Mouse (Mus musculus): ENCODE data around the gene Prc1. TPM values are rescaled to one million over a fixed set of nuclear protein-coding genes. Genes with fewer than 3 reads are reported as not detected.

Prc1 gene
- polyA plus RNA-seq, 1 experiment from 2014 or later = 53.8 TPM

DNA sequence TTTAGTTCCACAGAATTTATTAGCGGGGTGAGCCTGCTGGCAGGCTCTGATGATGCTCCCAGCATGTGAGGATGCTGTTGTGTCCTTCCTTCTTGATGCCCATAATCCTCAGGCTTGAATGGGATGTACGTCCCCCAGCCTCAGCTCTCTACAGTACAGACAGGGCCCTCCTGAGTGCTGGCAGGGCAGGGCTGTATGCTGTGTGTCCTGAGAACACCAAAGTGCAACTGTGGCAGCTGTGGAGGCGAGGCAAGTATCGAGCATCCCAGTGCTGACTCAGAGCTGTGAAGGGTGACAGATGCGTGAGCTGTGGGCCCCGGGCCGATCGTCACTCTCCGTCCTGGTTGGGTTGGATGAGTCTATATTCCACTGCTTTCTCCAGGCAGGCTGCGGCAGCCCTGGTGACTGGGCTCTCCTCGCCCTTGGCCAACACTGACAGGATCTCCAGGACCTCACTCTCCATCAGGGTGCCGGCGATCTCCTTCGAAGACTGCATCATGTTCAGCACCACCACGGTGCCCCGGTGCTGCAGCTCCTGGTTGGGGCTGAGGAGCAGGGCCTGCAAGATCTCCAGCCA is 31.1 kb downstream of the Prc1 start:
- Histone ChIP-seq H3K9ac (ENCODE audit: low read depth, low read length) (no peak overlapping the region), H3K27me3 (ENCODE audit: insufficient read depth, low read length) (no peaks in the 10 kb centered on the region), H3K27ac (0 out of 2 replicates have a peak overlapping the region, but pooled peaks have one; percentile 74), H3K4me2 (ENCODE audit: low read length) (no peak overlapping the region), H3K4me3 (replicated peaks; ENCODE audit: low read depth, low read length) (no peak overlapping the region), H3K9me3 (replicated peaks; ENCODE audit: low read length) (no peaks in the 10 kb centered on the region), H3K4me1 (replicated peaks; ENCODE audit: insufficient read depth, low read length) (peaks cover 3% of the 10 kb centered on the region; the same call in 1 of the 2 replicates), H3K36me3 (ENCODE audit: insufficient read depth, low read length) (peaks cover 41% of the 10 kb centered on the region)
- DNase-seq (ENCODE audit: low spot score) (no peak), ATAC-seq (replicated peaks; ENCODE audit: low FRiP score, low read depth) (no peak)
- 93% methylated on average over 16 of the region's 16 CpGs for WGBS
- no peak for TF ChIP-seq CTCF (IDR thresholded peaks at IDR 0.05; ENCODE audit: low read depth)

DNA sequence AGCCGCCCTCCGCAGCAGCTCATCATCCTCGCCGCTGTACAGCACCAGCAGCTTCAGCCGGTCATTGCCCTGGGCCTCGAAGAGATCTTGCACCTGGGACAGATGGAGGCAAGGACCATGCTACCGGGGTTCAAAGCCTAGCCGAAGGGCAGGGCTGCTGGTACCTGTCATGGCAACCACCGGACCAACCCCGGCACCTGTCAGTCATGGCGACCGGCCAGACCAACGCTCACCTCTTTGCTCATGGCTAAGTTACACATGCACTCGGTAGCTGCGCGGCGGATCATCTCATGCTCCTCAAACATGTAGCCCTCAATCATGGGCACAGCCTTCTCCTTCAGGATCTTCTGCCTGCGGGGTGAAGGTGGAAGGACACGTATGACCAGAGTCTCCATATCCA is 31.8 kb downstream of the Prc1 start:
- Histone ChIP-seq H3K27me3 (ENCODE audit: insufficient read depth, low read length) (no peaks in the 10 kb centered on the region), H3K27ac (no peak overlapping the region), H3K4me1 (replicated peaks; ENCODE audit: insufficient read depth, low read length) (peaks cover 3% of the 10 kb centered on the region; the same call in 1 of the 2 replicates), H3K36me3 (ENCODE audit: insufficient read depth, low read length) (peaks cover 48% of the 10 kb centered on the region), H3K4me2 (ENCODE audit: low read length) (no peak overlapping the region), H3K9me3 (replicated peaks; ENCODE audit: low read length) (no peaks in the 10 kb centered on the region), H3K9ac (ENCODE audit: low read depth, low read length) (no peak overlapping the region), H3K4me3 (replicated peaks; ENCODE audit: low read depth, low read length) (no peak overlapping the region)
- 95% methylated on average over 19 of the region's 19 CpGs for WGBS
- TF ChIP-seq CTCF (IDR thresholded peaks at IDR 0.05; ENCODE audit: low read depth) = no peak
- DNase-seq (ENCODE audit: low spot score) (no peak), ATAC-seq (replicated peaks; ENCODE audit: low FRiP score, low read depth) (no peak)

DNA sequence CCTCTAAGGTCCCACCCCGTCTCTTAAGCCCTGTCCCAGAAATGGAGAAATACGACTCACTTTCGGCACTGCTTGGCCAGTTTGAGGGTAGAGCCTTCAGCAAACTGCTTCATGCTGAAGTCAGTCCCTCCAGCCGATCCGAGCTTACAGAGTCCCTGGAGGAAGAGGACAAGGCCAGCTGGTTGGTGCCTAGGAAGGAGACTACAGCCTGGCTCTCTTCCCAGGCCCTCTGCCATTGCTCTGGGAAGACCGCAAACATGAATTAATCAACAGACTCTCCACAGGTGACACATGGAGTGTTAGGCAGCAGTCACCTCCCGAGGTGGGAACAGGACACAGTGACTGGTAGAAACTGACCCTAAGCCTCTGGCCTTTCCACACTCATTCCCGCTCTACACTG is 36.0 kb downstream of the Prc1 start:
- no peak for TF ChIP-seq CTCF (IDR thresholded peaks at IDR 0.05; ENCODE audit: low read depth)
- peaks cover 81% of the 10 kb centered on the region for H3K36me3 ChIP-seq (ENCODE audit: insufficient read depth, low read length)
- DNase-seq (ENCODE audit: low spot score) = no peak
- no peaks in the 10 kb centered on the region for H3K9me3 ChIP-seq (replicated peaks; ENCODE audit: low read length)
- no peak overlapping the region for H3K9ac ChIP-seq (ENCODE audit: low read depth, low read length)
- ATAC-seq (replicated peaks; ENCODE audit: low FRiP score, low read depth) = no peak
- H3K4me3 ChIP-seq (replicated peaks; ENCODE audit: low read depth, low read length) = no peak overlapping the region
- H3K27me3 ChIP-seq (ENCODE audit: insufficient read depth, low read length) = no peaks in the 10 kb centered on the region
- no peak overlapping the region for H3K27ac ChIP-seq
- WGBS = 89% methylated on average over 8 of the region's 8 CpGs
- no peaks in the 10 kb centered on the region for H3K4me1 ChIP-seq (replicated peaks; ENCODE audit: insufficient read depth, low read length)
- no peak overlapping the region for H3K4me2 ChIP-seq (ENCODE audit: low read length)

DNA sequence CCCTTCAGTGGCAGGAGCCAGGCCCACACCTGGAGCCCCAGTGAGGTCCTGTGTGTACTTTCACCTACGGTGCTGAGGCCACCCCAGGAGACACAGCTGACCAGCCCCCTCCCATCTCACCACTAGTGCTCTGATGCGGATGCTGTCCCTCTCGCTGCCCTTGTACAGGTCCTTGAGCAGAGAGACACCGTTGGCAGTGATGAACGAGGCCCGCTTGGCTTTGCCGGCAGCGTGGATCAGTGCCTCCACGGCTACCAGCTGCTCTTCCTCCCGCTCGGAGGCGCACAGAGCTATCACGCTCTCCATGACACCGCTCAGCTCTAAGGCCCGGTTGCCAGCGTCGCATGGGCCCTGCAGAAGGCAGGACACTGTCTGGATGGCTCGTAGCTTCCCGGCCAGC is 37.2 kb downstream of the Prc1 start:
- H3K4me2 ChIP-seq (ENCODE audit: low read length) = no peak overlapping the region
- H3K27me3 ChIP-seq (ENCODE audit: insufficient read depth, low read length) = no peaks in the 10 kb centered on the region
- no peak overlapping the region for H3K9ac ChIP-seq (ENCODE audit: low read depth, low read length)
- peaks cover 80% of the 10 kb centered on the region for H3K36me3 ChIP-seq (ENCODE audit: insufficient read depth, low read length)
- H3K27ac ChIP-seq = no peak overlapping the region
- WGBS = 84% methylated on average over 19 of the region's 19 CpGs
- no peak for TF ChIP-seq CTCF (IDR thresholded peaks at IDR 0.05; ENCODE audit: low read depth)
- no peaks in the 10 kb centered on the region for H3K4me1 ChIP-seq (replicated peaks; ENCODE audit: insufficient read depth, low read length)
- no peak overlapping the region for H3K4me3 ChIP-seq (replicated peaks; ENCODE audit: low read depth, low read length)
- no peak for ATAC-seq (replicated peaks; ENCODE audit: low FRiP score, low read depth)
- no peaks in the 10 kb centered on the region for H3K9me3 ChIP-seq (replicated peaks; ENCODE audit: low read length)
- no peak for DNase-seq (ENCODE audit: low spot score)

DNA sequence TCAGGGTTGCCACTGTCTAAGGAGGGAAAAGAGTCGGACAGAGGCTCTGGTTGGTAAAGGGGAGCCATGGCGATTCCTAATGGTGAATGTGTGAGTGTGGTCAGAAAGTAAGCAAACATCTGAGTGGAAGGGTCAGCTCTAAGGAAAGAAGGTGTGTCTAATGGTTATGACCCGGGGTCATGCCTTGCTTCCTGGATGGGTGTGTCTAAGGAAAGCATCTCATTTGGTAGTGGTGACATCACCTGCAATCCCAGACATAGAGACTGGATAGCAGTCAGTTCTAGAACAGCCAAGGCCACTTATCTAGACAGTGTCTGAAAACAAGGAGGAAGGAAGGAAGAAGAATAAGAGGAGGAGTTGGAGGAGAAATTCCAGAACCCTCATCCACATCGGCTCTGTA is 40.6 kb downstream of the Prc1 start:
- 87% methylated on average over 4 of the region's 4 CpGs for WGBS
- no peak for DNase-seq (ENCODE audit: low spot score)

DNA sequence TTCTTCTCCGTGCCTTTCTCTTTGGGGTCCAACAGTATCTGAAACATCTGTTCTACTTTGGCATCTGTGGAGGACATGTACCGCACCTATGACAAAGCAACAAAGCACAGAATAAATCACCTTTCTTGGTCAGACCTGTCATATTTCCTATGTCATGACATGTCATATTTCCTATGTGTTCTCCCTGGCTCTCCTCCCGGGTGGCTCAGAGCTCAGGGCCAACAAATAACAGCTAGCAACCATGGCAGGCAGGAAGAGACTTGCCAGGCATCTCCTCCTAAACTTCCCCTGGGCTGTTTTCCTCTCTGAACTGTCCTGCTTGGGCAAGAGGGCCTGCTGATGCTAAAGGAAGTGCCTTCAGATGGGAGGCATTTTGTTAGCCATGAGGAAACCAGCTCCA is 42.7 kb downstream of the Prc1 start:
- Histone ChIP-seq H3K27ac (no peak overlapping the region), H3K9ac (ENCODE audit: low read depth, low read length) (no peak overlapping the region), H3K36me3 (ENCODE audit: insufficient read depth, low read length) (peaks cover 44% of the 10 kb centered on the region), H3K27me3 (ENCODE audit: insufficient read depth, low read length) (no peaks in the 10 kb centered on the region), H3K4me3 (replicated peaks; ENCODE audit: low read depth, low read length) (no peak overlapping the region), H3K9me3 (replicated peaks; ENCODE audit: low read length) (no peaks in the 10 kb centered on the region), H3K4me1 (replicated peaks; ENCODE audit: insufficient read depth, low read length) (peaks cover 4% of the 10 kb centered on the region; the same call in 1 of the 2 replicates), H3K4me2 (ENCODE audit: low read length) (no peak overlapping the region)
- DNase-seq (ENCODE audit: low spot score) (no peak), ATAC-seq (replicated peaks; ENCODE audit: low FRiP score, low read depth) (no peak)
- TF ChIP-seq CTCF (IDR thresholded peaks at IDR 0.05; ENCODE audit: low read depth) = no peak
- WGBS = 83% methylated on average over 3 of the region's 3 CpGs

More for the DNA sequence above, 40.6 kb downstream of the Prc1 start:
- Histone ChIP-seq H3K27me3 (ENCODE audit: insufficient read depth, low read length) (no peaks in the 10 kb centered on the region), H3K4me3 (replicated peaks; ENCODE audit: low read depth, low read length) (no peak overlapping the region), H3K9me3 (replicated peaks; ENCODE audit: low read length) (no peaks in the 10 kb centered on the region), H3K27ac (no peak overlapping the region), H3K9ac (ENCODE audit: low read depth, low read length) (no peak overlapping the region), H3K4me2 (ENCODE audit: low read length) (no peak overlapping the region), H3K36me3 (ENCODE audit: insufficient read depth, low read length) (peaks cover 62% of the 10 kb centered on the region), H3K4me1 (replicated peaks; ENCODE audit: insufficient read depth, low read length) (peaks cover 4% of the 10 kb centered on the region; the same call in 1 of the 2 replicates)
- no peak for TF ChIP-seq CTCF (IDR thresholded peaks at IDR 0.05; ENCODE audit: low read depth)
- no peak for ATAC-seq (replicated peaks; ENCODE audit: low FRiP score, low read depth)

DNA sequence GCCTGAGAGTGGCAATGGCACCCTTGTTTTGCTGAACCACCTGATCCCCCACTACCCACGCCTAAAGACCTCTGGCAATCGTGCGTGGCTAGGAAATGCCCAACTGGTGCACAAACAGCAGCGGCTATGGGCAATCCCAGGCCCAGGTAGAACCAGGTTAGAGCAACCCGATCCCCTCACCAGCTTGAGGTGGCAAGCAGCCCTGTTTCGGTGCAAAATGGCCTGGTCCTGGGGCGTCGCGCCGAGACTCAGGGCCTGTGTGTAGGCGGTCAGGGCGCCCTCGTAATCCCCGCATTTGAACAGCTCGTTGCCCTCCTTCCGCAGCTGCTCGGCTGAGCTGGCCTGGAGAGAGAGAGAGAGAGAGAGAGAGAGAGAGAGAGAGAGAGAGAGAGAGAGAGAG is 45.1 kb downstream of the Prc1 start:
- TF ChIP-seq CTCF (IDR thresholded peaks at IDR 0.05; ENCODE audit: low read depth) = no peak
- no peaks in the 10 kb centered on the region for H3K27me3 ChIP-seq (ENCODE audit: insufficient read depth, low read length)
- H3K27ac ChIP-seq = 0 out of 2 replicates have a peak overlapping the region, but pooled peaks have one; percentile 37
- DNase-seq (ENCODE audit: low spot score) (peak; percentile 39), ATAC-seq (replicated peaks; ENCODE audit: low FRiP score, low read depth) (no peak)
- peak overlapping the region; percentile 63 for H3K4me3 ChIP-seq (replicated peaks; ENCODE audit: low read depth, low read length)
- H3K9me3 ChIP-seq (replicated peaks; ENCODE audit: low read length) = no peaks in the 10 kb centered on the region
- peaks cover 15% of the 10 kb centered on the region for H3K4me1 ChIP-seq (replicated peaks; ENCODE audit: insufficient read depth, low read length)
- WGBS = 6% methylated on average over 17 of the region's 17 CpGs
- H3K4me2 ChIP-seq (ENCODE audit: low read length) = peak overlapping the region; percentile 76
- H3K9ac ChIP-seq (ENCODE audit: low read depth, low read length) = peak overlapping the region; percentile 61
- H3K36me3 ChIP-seq (ENCODE audit: insufficient read depth, low read length) = peaks cover 27% of the 10 kb centered on the region

Data from kidney, postnatal 0 days (tissue).